Mouse (Mus musculus) brain, embryonic 18.5 days (tissue): ENCODE measurements around the gene Sgta.

Source experiments
- DNase-seq: peaks from one replicate; pipeline ENCODE4 v3.0.0-alpha.2; 2012; ENCODE audit warnings: low read depth, low spot score

Sgta gene

GRCm38 (mm10) chr10:81019687-81020086 is 40.3 kb downstream of the Sgta start:
- no peak for DNase-seq

DNA sequence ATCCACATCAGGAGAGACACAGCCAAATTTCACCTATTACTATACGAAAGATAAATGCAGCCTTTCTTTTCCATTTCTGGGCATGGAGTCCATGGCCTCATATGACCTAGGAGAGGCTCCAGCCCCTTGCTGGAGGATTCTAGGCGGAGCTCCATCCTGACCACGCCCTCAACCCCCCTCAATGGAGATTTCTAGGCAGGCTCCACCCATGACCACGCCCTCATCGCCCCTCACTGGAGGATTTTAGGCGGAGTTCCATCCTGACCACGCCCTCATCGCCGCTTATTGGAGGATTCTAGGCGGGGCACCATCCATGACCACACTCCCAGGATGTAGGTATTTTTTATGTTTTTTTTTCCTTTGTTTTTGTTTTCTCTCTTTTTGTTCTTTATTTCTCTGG is 41.7 kb downstream of the Sgta start:
- DNase-seq, result no peak

- no peak for DNase-seq
Measured at GRCm38 (mm10) chr10:81016645-81017044, 43.3 kb downstream of the Sgta start.

DNA sequence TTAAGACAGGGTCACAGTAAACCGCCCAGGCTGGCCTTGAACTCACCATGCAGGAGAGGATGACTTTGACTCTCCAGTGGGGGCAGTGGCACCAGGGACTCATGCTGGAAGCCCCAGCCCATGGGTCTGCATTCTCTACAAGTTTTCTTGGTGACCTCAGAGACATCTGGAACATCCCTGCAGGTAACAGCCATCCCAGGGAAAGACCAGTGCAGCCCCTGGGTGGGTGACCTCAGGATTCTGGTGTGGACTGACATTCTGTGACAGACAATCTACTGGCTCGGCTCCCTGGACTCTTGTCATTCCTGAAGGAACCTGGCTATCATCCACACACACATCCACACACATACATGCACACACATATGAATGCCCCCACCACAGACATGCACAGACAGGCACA is 44.3 kb downstream of the Sgta start:
- no peak for DNase-seq

- peak; percentile 92 for DNase-seq
Measured at GRCm38 (mm10) chr10:81014393-81015384, 45.3 kb downstream of the Sgta start, which contains the start of gene Gng7. TSS of gene Gng7 (minus strand) at chr10:81014945.

- DNase-seq, result no peak
Measured at GRCm38 (mm10) chr10:81010851-81011250, 49.1 kb downstream of the Sgta start.

- DNase-seq, result no peak
Measured at GRCm38 (mm10) chr10:81007240-81007639, 52.7 kb downstream of the Sgta start.

DNA sequence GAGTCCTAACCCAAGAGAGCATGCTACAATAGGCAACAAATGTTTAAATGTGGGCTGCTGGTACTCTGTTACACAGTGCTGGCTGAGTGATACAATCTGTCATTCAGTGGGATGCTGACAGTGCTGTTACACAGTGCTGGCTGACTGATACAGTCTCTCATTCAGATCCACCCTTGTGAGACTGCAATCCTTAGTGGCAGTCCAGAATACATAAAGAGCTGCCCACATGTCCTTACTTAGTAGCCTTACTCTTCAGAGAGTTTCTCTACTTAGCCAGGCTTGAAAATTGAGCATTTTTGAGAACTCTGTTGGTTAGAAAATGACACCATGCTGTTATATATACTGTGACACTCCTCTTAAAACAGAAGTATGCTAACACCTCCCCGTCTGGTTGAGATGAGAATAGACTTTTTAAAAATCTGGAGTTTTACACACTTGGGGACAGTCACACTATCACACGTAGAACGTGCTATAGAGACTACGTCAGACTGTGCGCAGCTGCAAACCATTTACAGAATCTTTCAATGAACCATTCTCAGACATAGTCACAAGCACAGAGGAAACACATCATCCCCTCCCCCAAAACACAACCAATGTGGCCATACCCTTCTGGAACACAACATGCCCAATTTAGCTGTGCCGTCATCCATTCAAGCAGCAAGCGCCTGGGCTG is 53.8 kb downstream of the Sgta start:
- DNase-seq, result no peak

- DNase-seq, result no peak
Measured at GRCm38 (mm10) chr10:81001161-81001560, 58.8 kb downstream of the Sgta start.

DNA sequence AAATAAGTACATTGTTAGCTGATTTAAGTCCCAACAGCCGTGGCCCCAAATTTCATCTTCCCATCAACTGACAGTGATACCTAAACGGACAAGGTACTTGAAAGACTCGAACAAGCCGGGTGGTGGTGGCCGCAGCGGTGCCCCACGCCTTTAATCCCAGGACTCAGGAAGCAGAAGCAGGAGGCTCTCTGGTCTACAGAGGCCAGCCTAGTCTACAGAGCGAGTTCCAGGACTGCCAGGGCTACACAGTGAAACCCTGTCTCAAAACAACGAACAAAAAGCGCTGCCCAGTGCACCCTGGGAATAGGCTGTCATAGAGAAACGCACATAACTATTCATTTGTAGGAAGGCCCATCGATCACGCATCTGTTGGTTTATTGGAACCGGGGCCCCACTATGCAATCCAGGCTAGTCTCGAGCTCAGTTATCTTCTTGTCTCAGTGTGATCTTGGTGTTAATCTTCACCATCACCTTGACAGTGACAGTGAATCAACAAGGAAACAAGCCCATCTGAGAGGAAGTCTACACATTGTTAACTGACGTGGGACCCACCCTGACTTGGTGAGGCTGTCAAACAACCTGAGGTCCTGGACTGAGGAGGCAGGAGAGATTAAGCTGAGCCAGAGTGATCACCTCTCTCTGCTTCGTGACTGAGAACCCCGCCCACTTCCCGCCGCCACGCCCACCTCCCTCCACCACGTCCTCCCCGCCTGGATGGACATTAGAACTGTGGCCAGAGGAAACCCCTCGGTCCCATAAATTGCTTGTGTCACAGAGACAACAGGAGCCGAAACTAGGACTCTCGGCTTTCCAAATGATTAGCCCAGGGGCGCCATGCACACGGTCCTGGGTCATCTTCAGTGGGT is 59.6 kb downstream of the Sgta start:
- no peak for DNase-seq

DNA sequence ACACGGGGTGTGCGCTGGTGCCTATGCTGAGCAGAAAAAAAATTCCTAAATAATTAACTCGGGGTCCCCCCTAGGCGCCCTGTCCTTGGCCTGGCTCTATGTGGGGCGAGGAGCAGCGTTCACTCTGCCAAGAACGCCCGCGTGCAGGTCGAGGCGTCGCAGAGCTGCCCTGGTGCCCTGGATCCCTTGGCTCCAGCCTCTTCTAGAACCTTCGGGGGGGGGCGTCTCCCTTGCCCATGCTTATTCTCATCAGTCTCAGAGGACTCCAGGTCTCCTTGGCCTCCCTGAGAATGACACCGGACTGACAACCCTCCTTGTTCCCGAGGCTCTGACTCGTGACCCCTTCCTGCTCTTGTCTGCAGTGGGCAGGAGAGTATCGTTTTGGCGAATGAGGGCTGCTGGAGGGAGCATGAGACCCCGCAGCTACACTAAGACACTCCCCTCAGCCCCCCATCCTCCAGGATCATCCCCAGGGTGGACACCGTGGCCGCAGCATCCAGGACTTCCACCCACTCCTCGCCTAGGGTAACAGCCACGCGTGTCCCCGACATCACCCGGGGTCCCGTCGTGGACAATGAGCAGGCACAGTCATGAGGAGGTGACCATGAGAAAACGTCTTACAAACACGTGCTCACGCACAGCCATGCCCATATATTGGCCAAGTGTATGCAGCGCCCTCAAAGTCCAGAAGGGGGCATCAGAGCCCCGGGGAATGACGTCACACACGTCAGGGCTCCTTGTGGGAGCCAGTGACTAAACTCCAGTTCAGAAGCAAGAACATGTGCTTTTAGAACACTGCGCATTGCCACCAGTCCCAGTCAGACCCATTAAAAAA is 60.4 kb downstream of the Sgta start:
- DNase-seq, result peak; percentile 64

DNA sequence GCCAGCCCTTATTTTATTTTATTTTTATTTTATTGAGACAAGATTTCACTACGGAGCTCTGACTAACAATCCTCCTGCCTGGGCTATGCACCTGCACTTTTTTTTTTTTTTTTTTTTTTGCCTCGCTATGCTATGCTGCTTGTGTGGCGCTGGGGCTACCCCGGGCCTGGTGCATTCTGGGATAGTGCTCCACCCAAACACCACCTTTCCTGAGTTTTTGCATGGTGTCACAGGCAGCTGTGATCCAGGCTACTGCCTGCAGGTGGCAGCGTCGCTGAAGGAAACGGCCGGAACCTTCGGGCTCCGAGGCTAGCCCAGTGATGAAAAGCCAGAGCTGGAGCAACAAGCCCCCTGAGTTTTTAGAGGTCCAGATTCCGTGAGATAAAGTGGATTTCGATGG is 61.2 kb downstream of the Sgta start:
- no peak for DNase-seq

GRCm38 (mm10) chr10:80998021-80998420 is 62.0 kb downstream of the Sgta start:
- DNase-seq, result no peak

GRCm38 (mm10) chr10:80997332-80997731 is 62.6 kb downstream of the Sgta start:
- no peak for DNase-seq

DNA sequence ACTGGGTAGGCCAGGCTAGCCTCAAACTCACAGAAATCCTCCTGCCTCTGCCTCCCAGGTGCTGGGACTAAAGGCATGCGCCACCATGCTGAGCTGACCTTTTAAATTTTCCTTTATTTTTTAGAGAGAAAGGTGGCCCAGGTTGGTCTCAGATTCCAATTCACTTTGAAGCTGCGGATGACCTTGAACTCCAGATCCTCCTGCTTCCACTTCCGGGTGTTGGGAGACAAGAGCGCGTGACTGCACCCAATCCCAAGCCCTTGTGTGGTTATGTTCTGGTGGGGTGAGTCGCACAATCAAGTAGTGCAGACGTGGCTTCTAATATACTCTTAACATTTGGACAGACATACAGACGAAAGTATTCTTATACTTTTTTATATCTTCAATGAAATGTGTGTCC is 63.5 kb downstream of the Sgta start:
- DNase-seq, result no peak

DNA sequence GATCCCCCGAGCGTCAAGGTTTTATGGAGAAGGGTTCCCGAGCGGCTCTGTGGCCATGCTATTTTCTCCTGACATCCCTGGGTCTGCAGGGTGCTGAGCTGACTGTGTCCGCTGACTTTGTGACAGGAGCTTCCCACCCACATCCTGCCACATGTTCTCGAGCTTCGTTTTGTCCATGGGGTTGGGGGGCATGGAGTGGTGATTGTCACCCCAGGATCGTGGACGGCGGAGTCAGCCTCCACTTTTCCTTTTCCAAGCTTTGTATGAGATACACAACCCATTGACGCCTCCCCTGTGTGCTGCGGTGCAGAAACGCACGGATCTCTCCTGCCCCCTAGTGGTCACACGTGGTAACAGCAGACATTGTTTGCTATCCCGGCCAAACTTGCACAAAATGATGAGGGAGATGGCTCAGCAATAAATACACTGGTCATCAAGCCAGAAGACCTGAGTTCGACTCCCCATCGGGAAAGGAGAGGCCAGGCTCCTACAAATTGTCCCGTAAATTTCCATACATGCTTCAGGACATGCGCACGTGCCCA is 64.8 kb downstream of the Sgta start:
- DNase-seq, result peak; percentile 43

GRCm38 (mm10) chr10:80994621-80995020 is 65.4 kb downstream of the Sgta start:
- DNase-seq, result no peak
